ENCODE assay signal across 8 mouse cellular contexts in genomic region chr14:75527464-75528190, GRCm38 (mm10).
A peak's percentile ranks its signal among the peaks of the same experiment; 100 is the strongest.
DNase-seq lines count a peak whose midpoint lies in the region; ATAC-seq and TF ChIP-seq lines count a peak whose summit lies in the region.

No protein-coding gene starts in this region.

- no peak overlapping the region for H3K9ac ChIP-seq in lung, embryonic 15.5 days
- no peak overlapping the region for H3K9ac ChIP-seq in lung, postnatal 0 days (replicated peaks; ENCODE audit: low read depth)

- WGBS in lung, embryonic 15.5 days: 48% methylated on average over 10 of the region's 10 CpGs
- WGBS in lung, postnatal 0 days: 47% methylated on average over 10 of the region's 10 CpGs

- peak; percentile 16; the same call in 1 of the 2 replicates for ATAC-seq in lung, embryonic 15.5 days (ENCODE audit: borderline replicate concordance, extremely low read depth, low FRiP score, low TSS enrichment)
- peak; percentile 37; the same call in 1 of the 2 replicates for ATAC-seq in lung, postnatal 0 days

- H3K36me3 ChIP-seq in lung, embryonic 15.5 days: no peaks in the 10 kb centered on the region
- H3K36me3 ChIP-seq in lung, postnatal 0 days (ENCODE audit: insufficient read depth, low read length): no peaks in the 10 kb centered on the region

- H3K27me3 ChIP-seq in lung, embryonic 15.5 days: no peaks in the 10 kb centered on the region
- H3K27me3 ChIP-seq in lung, postnatal 0 days (replicated peaks; ENCODE audit: insufficient read depth, low read length): no peaks in the 10 kb centered on the region

- H3K9me3 ChIP-seq in lung, embryonic 15.5 days: no peaks in the 10 kb centered on the region
- no peaks in the 10 kb centered on the region for H3K9me3 ChIP-seq in lung, postnatal 0 days (ENCODE audit: low read length)

- H3K27ac ChIP-seq in lung, embryonic 15.5 days: no peak overlapping the region
- H3K27ac ChIP-seq in lung, postnatal 0 days (ENCODE audit: low read length): no peak overlapping the region

- peaks cover 12% of the 10 kb centered on the region for H3K4me1 ChIP-seq in lung, embryonic 15.5 days
- H3K4me1 ChIP-seq in lung, postnatal 0 days (ENCODE audit: insufficient read depth, low read depth, low read length): no peaks in the 10 kb centered on the region

- DNase-seq in lung, postnatal 25 days (ENCODE audit: low spot score): no peak
- DNase-seq in brain, embryonic 18.5 days (ENCODE audit: low read depth, low spot score): peak; percentile 66
- DNase-seq in frontal cortex, postnatal 14 days (ENCODE audit: low spot score in 2 of 2): peak; percentile 67 to 69
- peak; percentile 86 for DNase-seq in kidney, postnatal 14 days
- peak; percentile 5 for DNase-seq in lung, postnatal 0 days (ENCODE audit: low spot score)
- peak; percentile 79 to 82 for DNase-seq in right cerebral cortex, postnatal 36 days (ENCODE audit: low spot score in 2 of 2)
- no peak for DNase-seq in urinary bladder, adult 2 months (ENCODE audit: low spot score)

- no peak overlapping the region for H3K4me3 ChIP-seq in lung, embryonic 15.5 days
- no peak overlapping the region for H3K4me3 ChIP-seq in lung, postnatal 0 days (ENCODE audit: low read depth, low read length)

- TF ChIP-seq EP300 in lung, postnatal 0 days (IDR thresholded peaks at IDR 0.05): no peak

- no peak overlapping the region for H3K4me2 ChIP-seq in lung, embryonic 15.5 days
- H3K4me2 ChIP-seq in lung, postnatal 0 days (replicated peaks; ENCODE audit: low read depth, low read length): no peak overlapping the region

- no peak for TF ChIP-seq CTCF in lung, postnatal 0 days (IDR thresholded peaks at IDR 0.05)

Comparison
In these comparisons a context has a peak if more than half of its experiments do, and no peak if none do; other contexts are left out.
1. DNase-seq: peak in brain, embryonic 18.5 days (single experiment), frontal cortex, postnatal 14 days (2 of 2), kidney, postnatal 14 days (single experiment), lung, postnatal 0 days (single experiment) and right cerebral cortex, postnatal 36 days (2 of 2); none in lung, postnatal 25 days (single experiment) and urinary bladder, adult 2 months (single experiment).